In the genomic region with DNA sequence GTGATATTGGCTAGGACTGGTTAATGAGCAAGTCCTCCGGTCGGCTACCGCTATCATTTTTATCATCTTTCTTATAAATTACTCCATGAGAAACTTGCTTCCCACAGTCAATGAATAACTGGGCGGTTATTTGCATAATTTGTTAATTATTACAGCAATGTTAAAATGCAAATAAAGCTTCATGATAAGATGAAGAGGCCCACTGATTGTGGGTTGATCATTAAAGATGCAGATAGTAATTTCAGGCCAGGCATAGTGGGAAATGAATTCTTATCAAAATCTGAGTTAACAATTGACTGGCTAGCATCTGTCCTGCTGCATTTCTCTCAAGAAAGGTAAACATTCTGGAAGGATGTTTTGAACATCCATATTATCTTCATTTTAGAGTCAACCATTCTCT, we compare ENCODE assay signal across 26 mouse cellular contexts.
"Had no signal": no experiment of that assay in that cellular context is flagged by ENCODE, and none has a peak within 500 bp of the region (broad histone marks: within the 10 kb centered on the region; RNA-seq: fewer than 3 reads in every experiment).

No protein-coding gene starts in this region.

- H3K4me2 ChIP-seq: heart, embryonic 12.5 days; hindbrain, embryonic 12.5 days; hindbrain, embryonic 14.5 days; kidney, embryonic 15.5 days; limb, embryonic 13.5 days; limb, embryonic 15.5 days; liver, embryonic 11.5 days had no signal

- H3K36me3 ChIP-seq: heart, embryonic 12.5 days; hindbrain, embryonic 10.5 days; hindbrain, embryonic 12.5 days; kidney, embryonic 15.5 days; limb, embryonic 13.5 days; limb, embryonic 15.5 days had no signal

- ATAC-seq: hindbrain, embryonic 16.5 days; inflammation-experienced regulatory T-cells, adult 6 months had no signal

- H3K27ac ChIP-seq: heart, adult 2 months; hindbrain, embryonic 10.5 days; hindbrain, embryonic 12.5 days; hindbrain, embryonic 14.5 days; kidney, embryonic 15.5 days; kidney, postnatal 0 days; limb, embryonic 13.5 days; limb, embryonic 15.5 days; liver, embryonic 14.5 days had no signal

- H3K4me3 ChIP-seq: heart, adult 2 months; heart, embryonic 12.5 days; hindbrain, embryonic 10.5 days; hindbrain, embryonic 12.5 days; kidney, embryonic 15.5 days; limb, embryonic 13.5 days; limb, embryonic 15.5 days had no signal

- H3K27me3 ChIP-seq: heart, embryonic 12.5 days; hindbrain, embryonic 12.5 days; kidney, embryonic 15.5 days; limb, embryonic 13.5 days; limb, embryonic 15.5 days had no signal

- H3K9me3 ChIP-seq: heart, embryonic 12.5 days; hindbrain, embryonic 10.5 days; hindbrain, embryonic 12.5 days; kidney, embryonic 15.5 days; limb, embryonic 13.5 days; limb, embryonic 15.5 days had no signal

- DNase-seq: gastrocnemius, postnatal 14 days; gastrocnemius, postnatal 36 days; heart, adult 11 months; heart, adult 2 months; heart, postnatal 10 days; heart, postnatal 4 days; kidney, adult 11 months; kidney, adult 2 months; kidney, adult 9 months; kidney, postnatal 14 days; kidney, postnatal 36 days; layer of hippocampus, adult 9-11 months; layer of hippocampus, postnatal 36 days; left cerebral cortex, postnatal 4 days had no signal

- H3K4me1 ChIP-seq: heart, embryonic 12.5 days; hindbrain, embryonic 10.5 days; hindbrain, embryonic 12.5 days; kidney, embryonic 15.5 days; limb, embryonic 13.5 days; limb, embryonic 15.5 days had no signal

- H3K9ac ChIP-seq: heart, embryonic 12.5 days; hindbrain, embryonic 12.5 days; hindbrain, embryonic 14.5 days; kidney, embryonic 15.5 days; limb, embryonic 13.5 days; limb, embryonic 15.5 days; liver, embryonic 14.5 days had no signal
